Mouse (Mus musculus) lung, postnatal 4 days (tissue): ENCODE data around the gene Rpl23.

ENCODE experiments used
- DNase-seq, 2 experiments: peaks; one replicate each; pipeline ENCODE4 v3.0.0; 2021

The Rpl23 gene

GRCm38 (mm10) chr11:97781832-97782563 lies at the start of gene Rpl23:
Rpl23 (minus strand) TSS chr11:97782437.
- peak; percentile 99 for DNase-seq

GRCm38 (mm10) chr11:97832001-97832400 lies 49.8 kb upstream of the Rpl23 start:
- DNase-seq: no peak

- no peak for DNase-seq
Observed at GRCm38 (mm10) chr11:97830501-97830900, 48.3 kb upstream of the Rpl23 start.

- DNase-seq: peak in 1 of 2 experiments; percentile 58
Observed at GRCm38 (mm10) chr11:97829913-97830476, 47.8 kb upstream of the Rpl23 start.

- no peak for DNase-seq
Observed at GRCm38 (mm10) chr11:97829365-97829764, 47.1 kb upstream of the Rpl23 start.

- peak in 1 of 2 experiments; percentile 10 for DNase-seq
Observed at GRCm38 (mm10) chr11:97827654-97828053, 45.4 kb upstream of the Rpl23 start.

- DNase-seq: peak in 1 of 2 experiments; percentile 54
Observed at GRCm38 (mm10) chr11:97826414-97826813, 44.2 kb upstream of the Rpl23 start.

GRCm38 (mm10) chr11:97825971-97826370 lies 43.7 kb upstream of the Rpl23 start:
- peak in 1 of 2 experiments; percentile 14 for DNase-seq

GRCm38 (mm10) chr11:97825295-97825694 lies 43.1 kb upstream of the Rpl23 start:
- peak; percentile 67 to 70 for DNase-seq

- DNase-seq: peak; percentile 57 to 58
Observed at GRCm38 (mm10) chr11:97824895-97825294, 42.7 kb upstream of the Rpl23 start.

- DNase-seq: peak in 1 of 2 experiments; percentile 9
Observed at GRCm38 (mm10) chr11:97824168-97824567, 41.9 kb upstream of the Rpl23 start.

GRCm38 (mm10) chr11:97822840-97823603 lies 40.8 kb upstream of the Rpl23 start:
- DNase-seq: no peak

- DNase-seq: no peak
Observed at GRCm38 (mm10) chr11:97821401-97822064, 39.3 kb upstream of the Rpl23 start.

GRCm38 (mm10) chr11:97820840-97821239 lies 38.6 kb upstream of the Rpl23 start:
- no peak for DNase-seq

- no peak for DNase-seq
Observed at GRCm38 (mm10) chr11:97819923-97820322, 37.7 kb upstream of the Rpl23 start.

- no peak for DNase-seq
Observed at GRCm38 (mm10) chr11:97819102-97819501, 36.9 kb upstream of the Rpl23 start.

- peak; percentile 57 to 68 for DNase-seq
Observed at GRCm38 (mm10) chr11:97818571-97818970, 36.3 kb upstream of the Rpl23 start.

- DNase-seq: no peak
Observed at GRCm38 (mm10) chr11:97818003-97818402, 35.8 kb upstream of the Rpl23 start.

GRCm38 (mm10) chr11:97817379-97817778 lies 35.1 kb upstream of the Rpl23 start:
- no peak for DNase-seq

GRCm38 (mm10) chr11:97816916-97817315 lies 34.7 kb upstream of the Rpl23 start:
- DNase-seq: no peak

- DNase-seq: no peak
Observed at GRCm38 (mm10) chr11:97816176-97816575, 33.9 kb upstream of the Rpl23 start.

- no peak for DNase-seq
Observed at GRCm38 (mm10) chr11:97815736-97816135, 33.5 kb upstream of the Rpl23 start.
